Mouse (Mus musculus): ENCODE measurements around the gene Fbxl15. TPM values are rescaled to one million over a fixed set of nuclear protein-coding genes. Genes with fewer than 3 reads are reported as not detected.

The Fbxl15 gene
- polyA plus RNA-seq (2012; fragmentation: generic; extraction: Trizol): 13.1 TPM
- long read RNA-seq, experiment 1, transcript Fbxl15-201 (4 exons, 1,348 nt): major isoform, 23 of 37 reads
- long read RNA-seq, experiment 1, partial matches to known transcripts: 11 of 37 reads
- long read RNA-seq, experiment 1, other reads (novel, unspliced or antisense): 3 of 37 reads
- long read RNA-seq, experiment 2, transcript Fbxl15-201 (4 exons, 1,348 nt): major isoform, 18 of 29 reads
- long read RNA-seq, experiment 2, partial matches to known transcripts: 5 of 29 reads
- long read RNA-seq, experiment 2, other reads (novel, unspliced or antisense): 4 of 29 reads

- Histone ChIP-seq H3K79me2 (ENCODE audit: control insufficient read depth, insufficient read depth) (no peaks in the 10 kb centered on the region), H3K36me3 (ENCODE audit: control insufficient read depth, insufficient read depth) (no peaks in the 10 kb centered on the region), H3K4me3 (ENCODE audit: insufficient read depth, poor library complexity, severe bottlenecking) (peak within 1 kb of the TSS; percentile 52), H3K79me3 (ENCODE audit: low read depth) (no peaks in the 10 kb centered on the region), H3ac (ENCODE audit: control insufficient read depth, insufficient read length, low read depth) (peak within 1 kb of the TSS; percentile 80), H3K27me3 (ENCODE audit: control insufficient read depth, insufficient read depth, insufficient read length) (peaks cover 19% of the 10 kb centered on the region)
- no peak for TF ChIP-seq CTCF (IDR thresholded peaks at IDR 0.05; ENCODE audit: control insufficient read depth, insufficient read depth, insufficient read length)
- peak; percentile 15 for TF ChIP-seq MAX (IDR thresholded peaks at IDR 0.05)
Observed at GRCm38 (mm10) chr19:46328081-46329030, at the start of gene Fbxl15. Fbxl15 (plus strand) TSS chr19:46328184.

GRCm38 (mm10) chr19:46282081-46282849 lies 45.7 kb upstream of the Fbxl15 start:
- Histone ChIP-seq H3K36me3 (ENCODE audit: control insufficient read depth, insufficient read depth) (peaks cover 44% of the 10 kb centered on the region), H3K79me3 (ENCODE audit: low read depth) (no peaks in the 10 kb centered on the region)
- no peak for TF ChIP-seq MAX (IDR thresholded peaks at IDR 0.05)
- TF ChIP-seq MYOG (IDR thresholded peaks at IDR 0.05; ENCODE audit: control insufficient read depth, extremely low read depth, insufficient read length): no peak
- TF ChIP-seq MYOD1 (IDR thresholded peaks at IDR 0.05; ENCODE audit: control insufficient read depth, insufficient read length, low read depth): no peak

GRCm38 (mm10) chr19:46284686-46285085 lies 43.3 kb upstream of the Fbxl15 start:
- TF ChIP-seq MAX (IDR thresholded peaks at IDR 0.05) (no peak), MYOD1 (IDR thresholded peaks at IDR 0.05; ENCODE audit: control insufficient read depth, insufficient read length, low read depth) (no peak), FOSL1 (IDR thresholded peaks at IDR 0.05; ENCODE audit: insufficient read depth, low read length, poor library complexity, severe bottlenecking) (no peak), CEBPB (IDR thresholded peaks at IDR 0.05; ENCODE audit: low read depth) (no peak), CTCF (IDR thresholded peaks at IDR 0.05; ENCODE audit: control insufficient read depth, insufficient read depth, insufficient read length) (no peak), MYOG (IDR thresholded peaks at IDR 0.05; ENCODE audit: control insufficient read depth, extremely low read depth, insufficient read length) (no peak), USF1 (IDR thresholded peaks at IDR 0.05; ENCODE audit: low read depth) (no peak)
- no peak overlapping the region for H3ac ChIP-seq (ENCODE audit: control insufficient read depth, insufficient read length, low read depth)

More at GRCm38 (mm10) chr19:46282081-46282849, 45.7 kb upstream of the Fbxl15 start:
- Histone ChIP-seq H3K27me3 (ENCODE audit: control insufficient read depth, insufficient read depth, insufficient read length) (no peaks in the 10 kb centered on the region), H3K4me3 (ENCODE audit: insufficient read depth, poor library complexity, severe bottlenecking) (no peak overlapping the region), H3ac (ENCODE audit: control insufficient read depth, insufficient read length, low read depth) (no peak overlapping the region), H3K79me2 (ENCODE audit: control insufficient read depth, insufficient read depth) (no peaks in the 10 kb centered on the region)

GRCm38 (mm10) chr19:46285631-46286030 lies 42.4 kb upstream of the Fbxl15 start:
- H3K79me2 ChIP-seq (ENCODE audit: control insufficient read depth, insufficient read depth): no peaks in the 10 kb centered on the region
- TF ChIP-seq CTCF (IDR thresholded peaks at IDR 0.05; ENCODE audit: control insufficient read depth, insufficient read depth, insufficient read length) (no peak), FOSL1 (IDR thresholded peaks at IDR 0.05; ENCODE audit: insufficient read depth, low read length, poor library complexity, severe bottlenecking) (no peak), MYOD1 (IDR thresholded peaks at IDR 0.05; ENCODE audit: control insufficient read depth, insufficient read length, low read depth) (no peak), MYOG (IDR thresholded peaks at IDR 0.05; ENCODE audit: control insufficient read depth, extremely low read depth, insufficient read length) (no peak), USF1 (IDR thresholded peaks at IDR 0.05; ENCODE audit: low read depth) (no peak), CEBPB (IDR thresholded peaks at IDR 0.05; ENCODE audit: low read depth) (no peak), MAX (IDR thresholded peaks at IDR 0.05) (no peak)
- H3K27me3 ChIP-seq (ENCODE audit: control insufficient read depth, insufficient read depth, insufficient read length): no peaks in the 10 kb centered on the region
- H3ac ChIP-seq (ENCODE audit: control insufficient read depth, insufficient read length, low read depth): no peak overlapping the region
- H3K79me3 ChIP-seq (ENCODE audit: low read depth): no peaks in the 10 kb centered on the region
- H3K36me3 ChIP-seq (ENCODE audit: control insufficient read depth, insufficient read depth): peaks cover 33% of the 10 kb centered on the region
- no peak overlapping the region for H3K4me3 ChIP-seq (ENCODE audit: insufficient read depth, poor library complexity, severe bottlenecking)

More at GRCm38 (mm10) chr19:46284686-46285085, 43.3 kb upstream of the Fbxl15 start:
- Histone ChIP-seq H3K79me3 (ENCODE audit: low read depth) (no peaks in the 10 kb centered on the region), H3K79me2 (ENCODE audit: control insufficient read depth, insufficient read depth) (no peaks in the 10 kb centered on the region), H3K4me3 (ENCODE audit: insufficient read depth, poor library complexity, severe bottlenecking) (no peak overlapping the region), H3K27me3 (ENCODE audit: control insufficient read depth, insufficient read depth, insufficient read length) (no peaks in the 10 kb centered on the region), H3K36me3 (ENCODE audit: control insufficient read depth, insufficient read depth) (peaks cover 35% of the 10 kb centered on the region)

GRCm38 (mm10) chr19:46286047-46286446 lies 41.9 kb upstream of the Fbxl15 start:
- no peak for TF ChIP-seq MYOD1 (IDR thresholded peaks at IDR 0.05; ENCODE audit: control insufficient read depth, insufficient read length, low read depth)
- no peak for TF ChIP-seq CEBPB (IDR thresholded peaks at IDR 0.05; ENCODE audit: low read depth)
- no peak for TF ChIP-seq FOSL1 (IDR thresholded peaks at IDR 0.05; ENCODE audit: insufficient read depth, low read length, poor library complexity, severe bottlenecking)
- TF ChIP-seq MYOG (IDR thresholded peaks at IDR 0.05; ENCODE audit: control insufficient read depth, extremely low read depth, insufficient read length): no peak
- no peak for TF ChIP-seq MAX (IDR thresholded peaks at IDR 0.05)
- no peak for TF ChIP-seq CTCF (IDR thresholded peaks at IDR 0.05; ENCODE audit: control insufficient read depth, insufficient read depth, insufficient read length)
- no peak for TF ChIP-seq USF1 (IDR thresholded peaks at IDR 0.05; ENCODE audit: low read depth)
- peaks cover 31% of the 10 kb centered on the region for H3K36me3 ChIP-seq (ENCODE audit: control insufficient read depth, insufficient read depth)

More at GRCm38 (mm10) chr19:46286047-46286446, 41.9 kb upstream of the Fbxl15 start:
- Histone ChIP-seq H3K27me3 (ENCODE audit: control insufficient read depth, insufficient read depth, insufficient read length) (no peaks in the 10 kb centered on the region), H3K79me2 (ENCODE audit: control insufficient read depth, insufficient read depth) (no peaks in the 10 kb centered on the region), H3K79me3 (ENCODE audit: low read depth) (no peaks in the 10 kb centered on the region), H3ac (ENCODE audit: control insufficient read depth, insufficient read length, low read depth) (no peak overlapping the region), H3K4me3 (ENCODE audit: insufficient read depth, poor library complexity, severe bottlenecking) (no peak overlapping the region)
